Mouse (Mus musculus): ENCODE results near the gene Pik3r1. TPM values are rescaled to one million over a fixed set of nuclear protein-coding genes. Genes with fewer than 3 reads are reported as not detected.

The Pik3r1 gene
- polyA plus RNA-seq, 1 experiment = 39.7 TPM

- DNase-seq (ENCODE audit: low read depth) = peak; percentile 59
- TF ChIP-seq POLR2A (IDR thresholded peaks at IDR 0.05; ENCODE audit: borderline replicate concordance, extremely low read depth, insufficient read depth, insufficient read length, poor library complexity, severe bottlenecking) (no peak), CTCF (IDR thresholded peaks at IDR 0.05; ENCODE audit: borderline replicate concordance, extremely low read depth, insufficient read depth, insufficient read length) (no peak)
These were observed 76.3 kb downstream of the Pik3r1 start for GRCm38 (mm10) chr13:101691669-101692068.

- TF ChIP-seq POLR2A (IDR thresholded peaks at IDR 0.05; ENCODE audit: borderline replicate concordance, extremely low read depth, insufficient read depth, insufficient read length, poor library complexity, severe bottlenecking) (no peak), CTCF (IDR thresholded peaks at IDR 0.05; ENCODE audit: borderline replicate concordance, extremely low read depth, insufficient read depth, insufficient read length) (no peak)
- DNase-seq (ENCODE audit: low read depth) = peak; percentile 30
These were observed 76.9 kb downstream of the Pik3r1 start for GRCm38 (mm10) chr13:101690911-101691655.

GRCm38 (mm10) chr13:101690167-101690566 lies 77.8 kb downstream of the Pik3r1 start:
- TF ChIP-seq CTCF (IDR thresholded peaks at IDR 0.05; ENCODE audit: borderline replicate concordance, extremely low read depth, insufficient read depth, insufficient read length) = no peak
- no peak for TF ChIP-seq POLR2A (IDR thresholded peaks at IDR 0.05; ENCODE audit: borderline replicate concordance, extremely low read depth, insufficient read depth, insufficient read length, poor library complexity, severe bottlenecking)

GRCm38 (mm10) chr13:101686256-101686655 lies 81.8 kb downstream of the Pik3r1 start:
- no peak for TF ChIP-seq CTCF (IDR thresholded peaks at IDR 0.05; ENCODE audit: borderline replicate concordance, extremely low read depth, insufficient read depth, insufficient read length)
- no peak for TF ChIP-seq POLR2A (IDR thresholded peaks at IDR 0.05; ENCODE audit: borderline replicate concordance, extremely low read depth, insufficient read depth, insufficient read length, poor library complexity, severe bottlenecking)
- DNase-seq (ENCODE audit: low read depth) = no peak

More at GRCm38 (mm10) chr13:101690167-101690566, 77.8 kb downstream of the Pik3r1 start:
- peak; percentile 20 for DNase-seq (ENCODE audit: low read depth)

GRCm38 (mm10) chr13:101684706-101685105 lies 83.3 kb downstream of the Pik3r1 start:
- no peak for TF ChIP-seq CTCF (IDR thresholded peaks at IDR 0.05; ENCODE audit: borderline replicate concordance, extremely low read depth, insufficient read depth, insufficient read length)
- no peak for TF ChIP-seq POLR2A (IDR thresholded peaks at IDR 0.05; ENCODE audit: borderline replicate concordance, extremely low read depth, insufficient read depth, insufficient read length, poor library complexity, severe bottlenecking)
- no peak for DNase-seq (ENCODE audit: low read depth)

GRCm38 (mm10) chr13:101682378-101682777 lies 85.6 kb downstream of the Pik3r1 start:
- TF ChIP-seq CTCF (IDR thresholded peaks at IDR 0.05; ENCODE audit: borderline replicate concordance, extremely low read depth, insufficient read depth, insufficient read length) = no peak
- TF ChIP-seq POLR2A (IDR thresholded peaks at IDR 0.05; ENCODE audit: borderline replicate concordance, extremely low read depth, insufficient read depth, insufficient read length, poor library complexity, severe bottlenecking) = no peak

GRCm38 (mm10) chr13:101680083-101680482 lies 87.9 kb downstream of the Pik3r1 start:
- DNase-seq (ENCODE audit: low read depth) = no peak
- TF ChIP-seq CTCF (IDR thresholded peaks at IDR 0.05; ENCODE audit: borderline replicate concordance, extremely low read depth, insufficient read depth, insufficient read length) (no peak), POLR2A (IDR thresholded peaks at IDR 0.05; ENCODE audit: borderline replicate concordance, extremely low read depth, insufficient read depth, insufficient read length, poor library complexity, severe bottlenecking) (no peak)

More at GRCm38 (mm10) chr13:101682378-101682777, 85.6 kb downstream of the Pik3r1 start:
- no peak for DNase-seq (ENCODE audit: low read depth)

- DNase-seq (ENCODE audit: low read depth) = no peak
- no peak for TF ChIP-seq CTCF (IDR thresholded peaks at IDR 0.05; ENCODE audit: borderline replicate concordance, extremely low read depth, insufficient read depth, insufficient read length)
- TF ChIP-seq POLR2A (IDR thresholded peaks at IDR 0.05; ENCODE audit: borderline replicate concordance, extremely low read depth, insufficient read depth, insufficient read length, poor library complexity, severe bottlenecking) = no peak
These were observed 89.0 kb downstream of the Pik3r1 start for GRCm38 (mm10) chr13:101678984-101679383.

- DNase-seq (ENCODE audit: low read depth) = no peak
These were observed 90.0 kb downstream of the Pik3r1 start for GRCm38 (mm10) chr13:101678036-101678435.

GRCm38 (mm10) chr13:101673876-101674275 lies 94.1 kb downstream of the Pik3r1 start:
- no peak for TF ChIP-seq POLR2A (IDR thresholded peaks at IDR 0.05; ENCODE audit: borderline replicate concordance, extremely low read depth, insufficient read depth, insufficient read length, poor library complexity, severe bottlenecking)
- no peak for TF ChIP-seq CTCF (IDR thresholded peaks at IDR 0.05; ENCODE audit: borderline replicate concordance, extremely low read depth, insufficient read depth, insufficient read length)
- no peak for DNase-seq (ENCODE audit: low read depth)

More at GRCm38 (mm10) chr13:101678036-101678435, 90.0 kb downstream of the Pik3r1 start:
- TF ChIP-seq CTCF (IDR thresholded peaks at IDR 0.05; ENCODE audit: borderline replicate concordance, extremely low read depth, insufficient read depth, insufficient read length) (no peak), POLR2A (IDR thresholded peaks at IDR 0.05; ENCODE audit: borderline replicate concordance, extremely low read depth, insufficient read depth, insufficient read length, poor library complexity, severe bottlenecking) (no peak)

- no peak for DNase-seq (ENCODE audit: low read depth)
- TF ChIP-seq POLR2A (IDR thresholded peaks at IDR 0.05; ENCODE audit: borderline replicate concordance, extremely low read depth, insufficient read depth, insufficient read length, poor library complexity, severe bottlenecking) (no peak), CTCF (IDR thresholded peaks at IDR 0.05; ENCODE audit: borderline replicate concordance, extremely low read depth, insufficient read depth, insufficient read length) (no peak)
These were observed 99.2 kb downstream of the Pik3r1 start for GRCm38 (mm10) chr13:101668859-101669258.

- DNase-seq (ENCODE audit: low read depth) = no peak
- no peak for TF ChIP-seq POLR2A (IDR thresholded peaks at IDR 0.05; ENCODE audit: borderline replicate concordance, extremely low read depth, insufficient read depth, insufficient read length, poor library complexity, severe bottlenecking)
- TF ChIP-seq CTCF (IDR thresholded peaks at IDR 0.05; ENCODE audit: borderline replicate concordance, extremely low read depth, insufficient read depth, insufficient read length) = no peak
These were observed 104.0 kb downstream of the Pik3r1 start for GRCm38 (mm10) chr13:101664010-101664409.

Data from brain, embryonic 14.5 days (tissue).